Mouse (Mus musculus): ENCODE measurements around the gene Pik3r1. TPM values are rescaled to one million over a fixed set of nuclear protein-coding genes. Genes with fewer than 3 reads are reported as not detected.

The Pik3r1 gene
- polyA plus RNA-seq, 1 experiment from 2014 or later, result 25.5 TPM

GRCm38 (mm10) chr13:101800833-101801371, 32.9 kb upstream of the Pik3r1 start:
- WGBS, result 28% methylated on average over 10 of the region's 10 CpGs
- ATAC-seq (ENCODE audit: insufficient read depth, low FRiP score, low TSS enrichment), result peak; percentile 18; the same call in 1 of the 2 replicates
- Histone ChIP-seq H3K4me1 (ENCODE audit: control insufficient read depth, insufficient read depth, low read length) (no peaks in the 10 kb centered on the region), H3K27me3 (ENCODE audit: control insufficient read depth, insufficient read depth, low read length) (no peaks in the 10 kb centered on the region), H3K4me3 (ENCODE audit: low read depth, low read length) (peak overlapping the region; percentile 29; the same call in 1 of the 2 replicates), H3K9ac (ENCODE audit: low read length) (peak overlapping the region; percentile 66), H3K27ac (ENCODE audit: low read depth, low read length) (peak overlapping the region; percentile 72; the same call in 1 of the 2 replicates), H3K36me3 (ENCODE audit: control insufficient read depth, insufficient read depth, low read length) (no peaks in the 10 kb centered on the region), H3K9me3 (ENCODE audit: control insufficient read depth, low read length) (no peaks in the 10 kb centered on the region), H3K4me2 (ENCODE audit: low read depth) (peak overlapping the region; percentile 56)
- DNase-seq (ENCODE audit: low spot score), result peak; percentile 35

GRCm38 (mm10) chr13:101800021-101800596, 32.1 kb upstream of the Pik3r1 start:
- no peak overlapping the region for H3K27ac ChIP-seq (ENCODE audit: low read depth, low read length)
- no peak for DNase-seq (ENCODE audit: low spot score)
- ATAC-seq (ENCODE audit: insufficient read depth, low FRiP score, low TSS enrichment), result no peak

GRCm38 (mm10) chr13:101799318-101799717, 31.3 kb upstream of the Pik3r1 start:
- ATAC-seq (ENCODE audit: insufficient read depth, low FRiP score, low TSS enrichment) (no peak), DNase-seq (ENCODE audit: low spot score) (no peak)
- Histone ChIP-seq H3K27me3 (ENCODE audit: control insufficient read depth, insufficient read depth, low read length) (no peaks in the 10 kb centered on the region), H3K9me3 (ENCODE audit: control insufficient read depth, low read length) (no peaks in the 10 kb centered on the region), H3K4me1 (ENCODE audit: control insufficient read depth, insufficient read depth, low read length) (no peaks in the 10 kb centered on the region), H3K36me3 (ENCODE audit: control insufficient read depth, insufficient read depth, low read length) (no peaks in the 10 kb centered on the region), H3K9ac (ENCODE audit: low read length) (no peak overlapping the region), H3K4me3 (ENCODE audit: low read depth, low read length) (no peak overlapping the region), H3K27ac (ENCODE audit: low read depth, low read length) (no peak overlapping the region), H3K4me2 (ENCODE audit: low read depth) (no peak overlapping the region)
- 91% methylated on average over 2 of the region's 2 CpGs for WGBS

More at GRCm38 (mm10) chr13:101800021-101800596, 32.1 kb upstream of the Pik3r1 start:
- Histone ChIP-seq H3K4me3 (ENCODE audit: low read depth, low read length) (no peak overlapping the region), H3K27me3 (ENCODE audit: control insufficient read depth, insufficient read depth, low read length) (no peaks in the 10 kb centered on the region), H3K36me3 (ENCODE audit: control insufficient read depth, insufficient read depth, low read length) (no peaks in the 10 kb centered on the region), H3K4me1 (ENCODE audit: control insufficient read depth, insufficient read depth, low read length) (no peaks in the 10 kb centered on the region), H3K9me3 (ENCODE audit: control insufficient read depth, low read length) (no peaks in the 10 kb centered on the region), H3K4me2 (ENCODE audit: low read depth) (no peak overlapping the region), H3K9ac (ENCODE audit: low read length) (no peak overlapping the region)
- 80% methylated on average over 13 of the region's 13 CpGs for WGBS

- WGBS, result 86% methylated on average over 4 of the region's 4 CpGs
- H3K27ac ChIP-seq (ENCODE audit: low read depth, low read length), result no peak overlapping the region
- no peak overlapping the region for H3K9ac ChIP-seq (ENCODE audit: low read length)
- H3K36me3 ChIP-seq (ENCODE audit: control insufficient read depth, insufficient read depth, low read length), result no peaks in the 10 kb centered on the region
- ATAC-seq (ENCODE audit: insufficient read depth, low FRiP score, low TSS enrichment) (no peak), DNase-seq (ENCODE audit: low spot score) (no peak)
- no peak overlapping the region for H3K4me2 ChIP-seq (ENCODE audit: low read depth)
- no peaks in the 10 kb centered on the region for H3K4me1 ChIP-seq (ENCODE audit: control insufficient read depth, insufficient read depth, low read length)
- no peaks in the 10 kb centered on the region for H3K27me3 ChIP-seq (ENCODE audit: control insufficient read depth, insufficient read depth, low read length)
- no peaks in the 10 kb centered on the region for H3K9me3 ChIP-seq (ENCODE audit: control insufficient read depth, low read length)
- H3K4me3 ChIP-seq (ENCODE audit: low read depth, low read length), result no peak overlapping the region
Observed at GRCm38 (mm10) chr13:101798522-101798921, 30.5 kb upstream of the Pik3r1 start.

- no peak overlapping the region for H3K9ac ChIP-seq (ENCODE audit: low read length)
- 64% methylated on average over 6 of the region's 6 CpGs for WGBS
- no peak overlapping the region for H3K27ac ChIP-seq (ENCODE audit: low read depth, low read length)
- H3K4me2 ChIP-seq (ENCODE audit: low read depth), result no peak overlapping the region
- H3K4me3 ChIP-seq (ENCODE audit: low read depth, low read length), result no peak overlapping the region
- no peak for DNase-seq (ENCODE audit: low spot score)
- H3K9me3 ChIP-seq (ENCODE audit: control insufficient read depth, low read length), result no peaks in the 10 kb centered on the region
- no peaks in the 10 kb centered on the region for H3K27me3 ChIP-seq (ENCODE audit: control insufficient read depth, insufficient read depth, low read length)
- no peaks in the 10 kb centered on the region for H3K36me3 ChIP-seq (ENCODE audit: control insufficient read depth, insufficient read depth, low read length)
- no peak for ATAC-seq (ENCODE audit: insufficient read depth, low FRiP score, low TSS enrichment)
- H3K4me1 ChIP-seq (ENCODE audit: control insufficient read depth, insufficient read depth, low read length), result no peaks in the 10 kb centered on the region
Observed at GRCm38 (mm10) chr13:101796983-101797382, 29.0 kb upstream of the Pik3r1 start.

- no peak overlapping the region for H3K4me2 ChIP-seq (ENCODE audit: low read depth)
- WGBS, result 89% methylated on average over 3 of the region's 4 CpGs
- no peaks in the 10 kb centered on the region for H3K36me3 ChIP-seq (ENCODE audit: control insufficient read depth, insufficient read depth, low read length)
- H3K27ac ChIP-seq (ENCODE audit: low read depth, low read length), result no peak overlapping the region
- ATAC-seq (ENCODE audit: insufficient read depth, low FRiP score, low TSS enrichment) (no peak), DNase-seq (ENCODE audit: low spot score) (no peak)
- H3K4me1 ChIP-seq (ENCODE audit: control insufficient read depth, insufficient read depth, low read length), result no peaks in the 10 kb centered on the region
- H3K27me3 ChIP-seq (ENCODE audit: control insufficient read depth, insufficient read depth, low read length), result no peaks in the 10 kb centered on the region
- H3K9ac ChIP-seq (ENCODE audit: low read length), result no peak overlapping the region
- no peaks in the 10 kb centered on the region for H3K9me3 ChIP-seq (ENCODE audit: control insufficient read depth, low read length)
- no peak overlapping the region for H3K4me3 ChIP-seq (ENCODE audit: low read depth, low read length)
Observed at GRCm38 (mm10) chr13:101785705-101786104, 17.7 kb upstream of the Pik3r1 start.

- DNase-seq (ENCODE audit: low spot score), result no peak
- WGBS, result 94% methylated on average over 13 of the region's 13 CpGs
- H3K9me3 ChIP-seq (ENCODE audit: control insufficient read depth, low read length), result no peaks in the 10 kb centered on the region
- no peaks in the 10 kb centered on the region for H3K27me3 ChIP-seq (ENCODE audit: control insufficient read depth, insufficient read depth, low read length)
- H3K36me3 ChIP-seq (ENCODE audit: control insufficient read depth, insufficient read depth, low read length), result no peaks in the 10 kb centered on the region
- no peak overlapping the region for H3K4me2 ChIP-seq (ENCODE audit: low read depth)
- H3K9ac ChIP-seq (ENCODE audit: low read length), result no peak overlapping the region
- H3K27ac ChIP-seq (ENCODE audit: low read depth, low read length), result no peak overlapping the region
- ATAC-seq (ENCODE audit: insufficient read depth, low FRiP score, low TSS enrichment), result no peak
- H3K4me3 ChIP-seq (ENCODE audit: low read depth, low read length), result no peak overlapping the region
- no peaks in the 10 kb centered on the region for H3K4me1 ChIP-seq (ENCODE audit: control insufficient read depth, insufficient read depth, low read length)
Observed at GRCm38 (mm10) chr13:101784651-101785289, 16.8 kb upstream of the Pik3r1 start.

GRCm38 (mm10) chr13:101779011-101779410, 11.0 kb upstream of the Pik3r1 start:
- no peaks in the 10 kb centered on the region for H3K36me3 ChIP-seq (ENCODE audit: control insufficient read depth, insufficient read depth, low read length)
- no peaks in the 10 kb centered on the region for H3K4me1 ChIP-seq (ENCODE audit: control insufficient read depth, insufficient read depth, low read length)
- H3K4me2 ChIP-seq (ENCODE audit: low read depth), result no peak overlapping the region
- DNase-seq (ENCODE audit: low spot score) (no peak), ATAC-seq (ENCODE audit: insufficient read depth, low FRiP score, low TSS enrichment) (no peak)
- no peaks in the 10 kb centered on the region for H3K9me3 ChIP-seq (ENCODE audit: control insufficient read depth, low read length)
- 96% methylated on average over 4 of the region's 4 CpGs for WGBS
- H3K9ac ChIP-seq (ENCODE audit: low read length), result no peak overlapping the region
- H3K27ac ChIP-seq (ENCODE audit: low read depth, low read length), result no peak overlapping the region
- no peak overlapping the region for H3K4me3 ChIP-seq (ENCODE audit: low read depth, low read length)
- H3K27me3 ChIP-seq (ENCODE audit: control insufficient read depth, insufficient read depth, low read length), result no peaks in the 10 kb centered on the region

- H3K27ac ChIP-seq (ENCODE audit: low read depth, low read length), result no peak overlapping the region
- WGBS, result 83% methylated on average over 3 of the region's 3 CpGs
Observed at GRCm38 (mm10) chr13:101777851-101778250, 9.8 kb upstream of the Pik3r1 start.

More at GRCm38 (mm10) chr13:101777851-101778250, 9.8 kb upstream of the Pik3r1 start:
- no peak for ATAC-seq (ENCODE audit: insufficient read depth, low FRiP score, low TSS enrichment)
- Histone ChIP-seq H3K27me3 (ENCODE audit: control insufficient read depth, insufficient read depth, low read length) (no peaks in the 10 kb centered on the region), H3K4me1 (ENCODE audit: control insufficient read depth, insufficient read depth, low read length) (no peaks in the 10 kb centered on the region), H3K9me3 (ENCODE audit: control insufficient read depth, low read length) (no peaks in the 10 kb centered on the region), H3K4me3 (ENCODE audit: low read depth, low read length) (no peak overlapping the region), H3K9ac (ENCODE audit: low read length) (no peak overlapping the region), H3K36me3 (ENCODE audit: control insufficient read depth, insufficient read depth, low read length) (no peaks in the 10 kb centered on the region), H3K4me2 (ENCODE audit: low read depth) (no peak overlapping the region)
- DNase-seq (ENCODE audit: low spot score), result no peak
